Comparison of ENCODE assay signal across 8 mouse cellular contexts in the genomic region with DNA sequence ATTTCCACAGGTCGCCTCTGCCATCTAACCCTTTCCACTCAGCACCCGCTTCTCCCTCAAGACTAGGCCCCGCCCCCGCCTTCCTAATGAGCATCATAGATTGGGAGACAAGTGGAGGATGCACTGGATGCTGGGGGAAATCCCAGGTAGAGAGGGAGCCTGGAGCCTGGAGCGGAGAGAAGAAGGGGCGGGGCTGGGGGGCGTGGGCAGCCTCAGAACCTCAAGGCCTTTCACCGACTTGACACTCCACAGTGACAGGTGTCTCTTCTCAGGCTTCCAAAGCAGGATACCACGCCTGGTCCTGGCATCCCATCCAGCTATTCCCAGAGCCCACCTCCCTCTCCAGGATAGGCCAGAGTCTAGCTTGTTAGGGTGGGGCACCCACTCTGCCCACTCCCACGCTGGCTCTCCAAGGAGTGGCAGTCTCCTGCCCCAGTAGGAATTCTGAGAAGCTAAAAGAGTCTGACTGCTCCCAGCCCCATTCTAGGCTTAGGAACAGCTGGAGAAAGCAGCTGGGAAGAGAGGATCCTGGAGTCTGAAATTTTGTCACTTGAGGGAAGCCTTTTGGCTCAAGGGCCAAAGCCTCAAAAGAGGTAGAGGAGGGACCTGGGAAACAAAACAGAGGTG. TPM values are rescaled to one million over a fixed set of nuclear protein-coding genes. Genes with fewer than 3 reads are reported as not detected.
DNase-seq lines count a peak whose midpoint lies in the region; ATAC-seq lines count a peak whose summit lies in the region.

No protein-coding gene starts in this region.

- H3K4me2 ChIP-seq in forebrain, embryonic 16.5 days (ENCODE audit: low read length) = peak overlapping the region; percentile 91
- H3K4me2 ChIP-seq in intestine, embryonic 16.5 days (ENCODE audit: low read depth, low read length) = peak overlapping the region; percentile 97; the same call in 1 of the 2 replicates
- peak overlapping the region; percentile 82 for H3K4me2 ChIP-seq in midbrain, embryonic 16.5 days (ENCODE audit: low read length)

- peak overlapping the region; percentile 58 for H3K4me3 ChIP-seq in forebrain, embryonic 16.5 days (replicated peaks; ENCODE audit: low read length)
- H3K4me3 ChIP-seq in intestine, embryonic 16.5 days (ENCODE audit: low read length) = peak overlapping the region; percentile 91; the same call in 1 of the 2 replicates
- H3K4me3 ChIP-seq in midbrain, embryonic 16.5 days (ENCODE audit: low read depth, low read length) = peak overlapping the region; percentile 87

- peak overlapping the region; percentile 100 for H3K9ac ChIP-seq in forebrain, embryonic 16.5 days (replicated peaks; ENCODE audit: low read depth, low read length)
- no peak overlapping the region for H3K9ac ChIP-seq in intestine, embryonic 16.5 days (ENCODE audit: low read depth, low read length)
- H3K9ac ChIP-seq in midbrain, embryonic 16.5 days (ENCODE audit: low read depth, low read length) = peak overlapping the region; percentile 100

- peak overlapping the region; percentile 92 for H3K27ac ChIP-seq in forebrain, embryonic 16.5 days (ENCODE audit: low read length)
- H3K27ac ChIP-seq in intestine, embryonic 16.5 days (ENCODE audit: low read length) = peak overlapping the region; percentile 87
- H3K27ac ChIP-seq in midbrain, embryonic 16.5 days (ENCODE audit: low read length) = peak overlapping the region; percentile 99

- H3K27me3 ChIP-seq in forebrain, embryonic 16.5 days (replicated peaks; ENCODE audit: control insufficient read depth, insufficient read depth, low read length) = no peaks in the 10 kb centered on the region
- peaks cover 3% of the 10 kb centered on the region; the same call in 1 of the 2 replicates for H3K27me3 ChIP-seq in intestine, embryonic 16.5 days (replicated peaks; ENCODE audit: control insufficient read depth, insufficient read depth, low read length)
- H3K27me3 ChIP-seq in midbrain, embryonic 16.5 days (ENCODE audit: control insufficient read depth, insufficient read depth, low read depth, low read length) = no peaks in the 10 kb centered on the region

- H3K9me3 ChIP-seq in forebrain, embryonic 16.5 days (ENCODE audit: control insufficient read depth, low read length) = no peaks in the 10 kb centered on the region
- no peaks in the 10 kb centered on the region for H3K9me3 ChIP-seq in intestine, embryonic 16.5 days (ENCODE audit: control insufficient read depth, low read length)
- H3K9me3 ChIP-seq in midbrain, embryonic 16.5 days (replicated peaks; ENCODE audit: control insufficient read depth, low read length, poor library complexity, severe bottlenecking) = no peaks in the 10 kb centered on the region

- peak; percentile 25 for DNase-seq in embryo, embryonic 10.5 days (ENCODE audit: low spot score)
- no peak for DNase-seq in embryo, embryonic 9.5 days (ENCODE audit: extremely low spot score)
- DNase-seq in Muller cell, postnatal 12 days (ENCODE audit: inconsistent ontology term) = peak; percentile 55
- DNase-seq in adrenal gland, postnatal 4 days (ENCODE audit: low spot score in 2 of 2) = no peak
- DNase-seq in urinary bladder, postnatal 10 days (ENCODE audit: low spot score) = no peak

- H3K4me1 ChIP-seq in forebrain, embryonic 16.5 days (replicated peaks; ENCODE audit: control insufficient read depth, insufficient read depth, low read length) = peaks cover 41% of the 10 kb centered on the region
- peaks cover 27% of the 10 kb centered on the region for H3K4me1 ChIP-seq in intestine, embryonic 16.5 days (ENCODE audit: control insufficient read depth, insufficient read depth, low read length)
- peaks cover 30% of the 10 kb centered on the region for H3K4me1 ChIP-seq in midbrain, embryonic 16.5 days (ENCODE audit: control insufficient read depth, insufficient read depth, low read length)

- H3K36me3 ChIP-seq in forebrain, embryonic 16.5 days (ENCODE audit: control insufficient read depth, insufficient read depth) = peaks cover 14% of the 10 kb centered on the region
- H3K36me3 ChIP-seq in intestine, embryonic 16.5 days (ENCODE audit: control insufficient read depth, insufficient read depth, low read length) = 0 out of 2 replicates have a peak, but pooled peaks cover 5% of the 10 kb centered on the region
- H3K36me3 ChIP-seq in midbrain, embryonic 16.5 days (ENCODE audit: control insufficient read depth, insufficient read depth, low read length) = peaks cover 17% of the 10 kb centered on the region

- peak; percentile 9; the same call in 1 of the 2 replicates for ATAC-seq in forebrain, embryonic 16.5 days
- peak; percentile 27 for ATAC-seq in intestine, embryonic 16.5 days
- ATAC-seq in midbrain, embryonic 16.5 days = peak; percentile 13; the same call in 1 of the 2 replicates

- WGBS in forebrain, embryonic 16.5 days = 5% methylated on average over 10 of the region's 10 CpGs
- 20% methylated on average over 10 of the region's 10 CpGs for WGBS in intestine, embryonic 16.5 days
- 9% methylated on average over 10 of the region's 10 CpGs for WGBS in midbrain, embryonic 16.5 days

RNA-seq across cellular contexts. Expression of a gene that starts 2.1 kb away (rescaled TPM):
- polyA plus RNA-seq in forebrain, embryonic 16.5 days (2015; fragmentation: Nextera tagmentation; extraction: Ambion mirVana) = 16.1 and 17.8 TPM in 2 replicates
- 0.86 and 1.8 TPM in 2 replicates for polyA plus RNA-seq in intestine, embryonic 16.5 days (2015; fragmentation: Nextera tagmentation; extraction: Ambion mirVana)
- polyA plus RNA-seq in midbrain, embryonic 16.5 days (2015; fragmentation: Nextera tagmentation; extraction: Ambion mirVana) = 18.1 and 20.5 TPM in 2 replicates
- total RNA-seq in adrenal gland, postnatal 4 days (2021) = 10 to 100 TPM; 22.5 to 22.9 TPM

RNA-seq across cellular contexts. Expression of a gene that starts 15.3 kb away (rescaled TPM):
- polyA plus RNA-seq in forebrain, embryonic 16.5 days (2015; fragmentation: Nextera tagmentation; extraction: Ambion mirVana) = 68.0 and 72.8 TPM in 2 replicates
- polyA plus RNA-seq in intestine, embryonic 16.5 days (2015; fragmentation: Nextera tagmentation; extraction: Ambion mirVana) = 221 and 245 TPM in 2 replicates
- polyA plus RNA-seq in midbrain, embryonic 16.5 days (2015; fragmentation: Nextera tagmentation; extraction: Ambion mirVana) = 65.2 and 75.8 TPM in 2 replicates
- total RNA-seq in adrenal gland, postnatal 4 days (2021) = 100 to 1,000 TPM; 170 to 175 TPM

RNA-seq across cellular contexts. Expression of a gene that starts 24.5 kb away (rescaled TPM):
- polyA plus RNA-seq in forebrain, embryonic 16.5 days (2015; fragmentation: Nextera tagmentation; extraction: Ambion mirVana) = 3.6 and 6.6 TPM in 2 replicates
- polyA plus RNA-seq in intestine, embryonic 16.5 days (2015; fragmentation: Nextera tagmentation; extraction: Ambion mirVana) = 3.1 and 3.7 TPM in 2 replicates
- polyA plus RNA-seq in midbrain, embryonic 16.5 days (2015; fragmentation: Nextera tagmentation; extraction: Ambion mirVana) = 8.3 and 11.6 TPM in 2 replicates
- total RNA-seq in adrenal gland, postnatal 4 days (2021) = 1 to 10 TPM; 6.1 to 8.4 TPM

RNA-seq across cellular contexts. Expression of a gene that starts 37.6 kb away (rescaled TPM):
- polyA plus RNA-seq in forebrain, embryonic 16.5 days (2015; fragmentation: Nextera tagmentation; extraction: Ambion mirVana) = 134 and 143 TPM in 2 replicates
- polyA plus RNA-seq in intestine, embryonic 16.5 days (2015; fragmentation: Nextera tagmentation; extraction: Ambion mirVana) = 366 and 376 TPM in 2 replicates
- 144 and 150 TPM in 2 replicates for polyA plus RNA-seq in midbrain, embryonic 16.5 days (2015; fragmentation: Nextera tagmentation; extraction: Ambion mirVana)
- 100 to 1,000 TPM; 254 to 261 TPM for total RNA-seq in adrenal gland, postnatal 4 days (2021)

RNA-seq across cellular contexts. Expression of a gene that starts 52.2 kb away (rescaled TPM):
- polyA plus RNA-seq in forebrain, embryonic 16.5 days (2015; fragmentation: Nextera tagmentation; extraction: Ambion mirVana) = 129 and 156 TPM in 2 replicates
- 6.0 and 6.8 TPM in 2 replicates for polyA plus RNA-seq in intestine, embryonic 16.5 days (2015; fragmentation: Nextera tagmentation; extraction: Ambion mirVana)
- 151 and 155 TPM in 2 replicates for polyA plus RNA-seq in midbrain, embryonic 16.5 days (2015; fragmentation: Nextera tagmentation; extraction: Ambion mirVana)
- 10 to 100 TPM; 59.3 to 61.2 TPM for total RNA-seq in adrenal gland, postnatal 4 days (2021)

Comparison
In these comparisons a context has a peak if more than half of its experiments do, and no peak if none do; other contexts are left out.
1. DNase-seq: peak in embryo, embryonic 10.5 days (single experiment) and Muller cell, postnatal 12 days (single experiment); none in embryo, embryonic 9.5 days (single experiment), adrenal gland, postnatal 4 days (0 of 2) and urinary bladder, postnatal 10 days (single experiment).
2. Peak in every context shown above with its lines, with median percentiles within 50 percentile points of each other: ATAC-seq, H3K27ac ChIP-seq, H3K4me2 ChIP-seq and H3K4me3 ChIP-seq.